Mouse (Mus musculus): ENCODE measurements at regions not wholly inside any gene's neighbourhood (a gene's known extent, or its start where the extent isn't known, plus 50 kb on each side); places are given as distances from the start of the nearest gene placed in this dataset.

GRCm38 (mm10) chr3:73323214-73323613 lies 265.6 kb upstream of the Slitrk3 start:
- DNase-seq (ENCODE audit: low read depth, low spot score), result no peak
- in situ Hi-C loops (cut with MboI; ENCODE audit: low sequenced_read_pairs in 2 of 2, unreplicated experiment in 2 of 2), result no loop called here
- H3K9ac ChIP-seq (ENCODE audit: insufficient read depth, low read depth, low read length, poor library complexity, severe bottlenecking), result no peak overlapping the region
- TF ChIP-seq ZNF384 (IDR thresholded peaks at IDR 0.05; ENCODE audit: low read depth, low read length), result no peak
- TF ChIP-seq CHD2 (IDR thresholded peaks at IDR 0.05; ENCODE audit: low read depth, low read length), result no peak
- TF ChIP-seq HCFC1 (IDR thresholded peaks at IDR 0.05; ENCODE audit: borderline replicate concordance, insufficient read depth, low read length), result no peak
- no peak for TF ChIP-seq MAFK (IDR thresholded peaks at IDR 0.05; ENCODE audit: insufficient read depth, low read depth, low read length)
- no peak for TF ChIP-seq ZC3H11A (IDR thresholded peaks at IDR 0.05; ENCODE audit: borderline replicate concordance, low read depth, low read length)
- no peaks in the 10 kb centered on the region for H3K9me3 ChIP-seq (ENCODE audit: control insufficient read depth, insufficient read depth, low read depth, low read length)
- no peak overlapping the region for H3K27ac ChIP-seq (ENCODE audit: insufficient read depth, low read depth, low read length, poor library complexity, severe bottlenecking)
- H3K4me1 ChIP-seq (ENCODE audit: control insufficient read depth in 2 of 2, insufficient read depth in 2 of 2, low read length in 2 of 2, poor library complexity in 1 of 2), result no peaks in the 10 kb centered on the region
- H3K36me3 ChIP-seq (ENCODE audit: control insufficient read depth, insufficient read depth, low read length, poor library complexity, severe bottlenecking), result no peaks in the 10 kb centered on the region
- H3K4me3 ChIP-seq (ENCODE audit: insufficient read depth in 1 of 2, low read depth in 1 of 2, low read length in 2 of 2, poor library complexity in 1 of 2, severe bottlenecking in 1 of 2), result no peak overlapping the region

Measured in ES-E14 (cell line).